Mouse (Mus musculus) limb, embryonic 12.5 days (tissue): Measurements from ENCODE around the gene Agpat1. TPM values are rescaled to one million over a fixed set of nuclear protein-coding genes. Genes with fewer than 3 reads are reported as not detected.

Experiments
- ATAC-seq: fragments of 200-750 bp; cut with Nextera tagmentation; 2 replicates; pipeline ENCODE4 v1.8.0; 2017; ENCODE audit warnings: low read depth, moderate TSS enrichment; ENCODE audit not compliant: insufficient number of reproducible peaks, insufficient read depth, low FRiP score, low TSS enrichment
- H3K27ac ChIP-seq: fragments of 300-500 bp; sonication (generic); 2 replicates; pipeline ENCODE4 v1.5.1; 2016; ENCODE audit warnings: mild to moderate bottlenecking, moderate library complexity
- H3K27me3 ChIP-seq: fragments of 300-500 bp; sonication (generic); 2 replicates; pipeline ENCODE4 v1.6.1; 2016; ENCODE audit warnings: mild to moderate bottlenecking, moderate library complexity
- H3K36me3 ChIP-seq: fragments of 300-500 bp; sonication (generic); 2 replicates; pipeline ENCODE4 v1.6.1; 2016; ENCODE audit warnings: mild to moderate bottlenecking, moderate library complexity
- H3K4me1 ChIP-seq: fragments of 300-500 bp; sonication (generic); replicated peaks from 2 replicates; pipeline ENCODE4 v1.6.1; 2016
- H3K4me2 ChIP-seq: fragments of 300-500 bp; sonication (generic); 2 replicates; pipeline ENCODE4 v1.6.1; 2016; ENCODE audit warnings: mild to moderate bottlenecking, moderate library complexity
- H3K4me3 ChIP-seq: fragments of 300-500 bp; sonication (generic); replicated peaks from 2 replicates; pipeline ENCODE4 v1.5.1; 2016; ENCODE audit warnings: mild to moderate bottlenecking
- H3K9ac ChIP-seq: fragments of 300-500 bp; sonication (generic); replicated peaks from 2 replicates; pipeline ENCODE4 v1.6.1; 2016; ENCODE audit warnings: mild to moderate bottlenecking, moderate library complexity
- H3K9me3 ChIP-seq: fragments of 300-500 bp; sonication (generic); 2 replicates; pipeline ENCODE4 v1.6.1; 2016; ENCODE audit warnings: mild to moderate bottlenecking, moderate library complexity
- WGBS: fragments of 180-500 bp; shearing (Covaris S2); methylation state at CpG from one replicate; pipeline ENCODE4 v1.1.7; 2016; 5-methylcytosine and 5-hydroxymethylcytosine counted together
- polyA plus RNA-seq: library from polyadenylated mRNA; unstranded; fragments of >200 nt; fragmentation: Nextera tagmentation; extraction: Ambion mirVana; gene quantifications from 2 replicates; pipeline ENCODE4 v1.2.1, GENCODE M21; 2016

The Agpat1 gene
- polyA plus RNA-seq, 1 experiment from 2014 or later = 53.4 TPM

- peak overlapping the region; percentile 91 for H3K9ac ChIP-seq
- H3K4me2 ChIP-seq = peak overlapping the region; percentile 90
- peak overlapping the region; percentile 73 for H3K4me3 ChIP-seq
- H3K27ac ChIP-seq = peak overlapping the region; percentile 99
- H3K36me3 ChIP-seq = no peaks in the 10 kb centered on the region
- no peak; the same call in 1 of the 2 replicates for ATAC-seq
- peaks cover 42% of the 10 kb centered on the region for H3K4me1 ChIP-seq
- H3K9me3 ChIP-seq = no peaks in the 10 kb centered on the region
- 27% methylated on average over 32 of the region's 32 CpGs for WGBS
- no peaks in the 10 kb centered on the region for H3K27me3 ChIP-seq
Observed at GRCm38 (mm10) chr17:34585877-34586771, 17.9 kb upstream of the Agpat1 start.

- Histone ChIP-seq H3K9me3 (no peaks in the 10 kb centered on the region), H3K4me2 (peak overlapping the region; percentile 90), H3K27ac (peak overlapping the region; percentile 99), H3K36me3 (no peaks in the 10 kb centered on the region), H3K27me3 (no peaks in the 10 kb centered on the region), H3K4me3 (peak overlapping the region; percentile 73), H3K9ac (peak overlapping the region; percentile 91), H3K4me1 (peaks cover 49% of the 10 kb centered on the region)
- WGBS = under 1% methylated on average over 38 of the region's 38 CpGs
- peak; percentile 80 for ATAC-seq
Observed at GRCm38 (mm10) chr17:34586796-34587422, 17.2 kb upstream of the Agpat1 start.

GRCm38 (mm10) chr17:34587423-34587811, 16.6 kb upstream of the Agpat1 start:
- peaks cover 49% of the 10 kb centered on the region for H3K4me1 ChIP-seq
- H3K9me3 ChIP-seq = no peaks in the 10 kb centered on the region
- no peaks in the 10 kb centered on the region for H3K36me3 ChIP-seq
- H3K4me3 ChIP-seq = peak overlapping the region; percentile 73
- under 1% methylated on average over 50 of the region's 50 CpGs for WGBS
- no peaks in the 10 kb centered on the region for H3K27me3 ChIP-seq
- ATAC-seq = peak; percentile 83
- H3K4me2 ChIP-seq = peak overlapping the region; percentile 90
- peak overlapping the region; percentile 91 for H3K9ac ChIP-seq
- peak overlapping the region; percentile 99 for H3K27ac ChIP-seq

- H3K27me3 ChIP-seq = no peaks in the 10 kb centered on the region
- no peaks in the 10 kb centered on the region for H3K36me3 ChIP-seq
- H3K4me1 ChIP-seq = peaks cover 49% of the 10 kb centered on the region
- no peaks in the 10 kb centered on the region for H3K9me3 ChIP-seq
- peak overlapping the region; percentile 90 for H3K4me2 ChIP-seq
- H3K9ac ChIP-seq = peak overlapping the region; percentile 91
- ATAC-seq = no peak
- H3K27ac ChIP-seq = peak overlapping the region; percentile 99
- WGBS = 4% methylated on average over 19 of the region's 19 CpGs
- peak overlapping the region; percentile 73 for H3K4me3 ChIP-seq
Observed at GRCm38 (mm10) chr17:34587814-34588213, 16.2 kb upstream of the Agpat1 start.

GRCm38 (mm10) chr17:34588767-34589166, 15.3 kb upstream of the Agpat1 start:
- Histone ChIP-seq H3K27ac (peak overlapping the region; percentile 78), H3K9ac (no peak overlapping the region), H3K4me3 (0 out of 2 replicates have a peak overlapping the region, but pooled peaks have one; percentile 73), H3K4me1 (peaks cover 56% of the 10 kb centered on the region), H3K36me3 (no peaks in the 10 kb centered on the region), H3K4me2 (peak overlapping the region; percentile 90), H3K27me3 (no peaks in the 10 kb centered on the region), H3K9me3 (no peaks in the 10 kb centered on the region)
- 39% methylated on average over 3 of the region's 3 CpGs for WGBS
- ATAC-seq = no peak

GRCm38 (mm10) chr17:34589206-34589605, 14.9 kb upstream of the Agpat1 start:
- 32% methylated on average over 7 of the region's 7 CpGs for WGBS
- H3K27me3 ChIP-seq = no peaks in the 10 kb centered on the region
- H3K4me3 ChIP-seq = no peak overlapping the region
- peak overlapping the region; percentile 33 for H3K4me2 ChIP-seq
- no peak for ATAC-seq
- H3K4me1 ChIP-seq = peaks cover 60% of the 10 kb centered on the region
- no peaks in the 10 kb centered on the region for H3K9me3 ChIP-seq
- peaks cover 3% of the 10 kb centered on the region for H3K36me3 ChIP-seq
- no peak overlapping the region for H3K9ac ChIP-seq
- peak overlapping the region; percentile 78 for H3K27ac ChIP-seq

GRCm38 (mm10) chr17:34589681-34590101, 14.4 kb upstream of the Agpat1 start, which contains the start of gene Gpsm3:
Gpsm3 (plus strand) TSS chr17:34589806.
- peaks cover 65% of the 10 kb centered on the region for H3K4me1 ChIP-seq
- no peaks in the 10 kb centered on the region for H3K9me3 ChIP-seq
- no peak for ATAC-seq
- 11% methylated on average over 7 of the region's 7 CpGs for WGBS
- H3K27me3 ChIP-seq = no peaks in the 10 kb centered on the region
- H3K4me3 ChIP-seq = 0 out of 2 replicates have a peak within 1 kb of the TSS, but pooled peaks have one; percentile 73
- peaks cover 8% of the 10 kb centered on the region for H3K36me3 ChIP-seq
- peak within 1 kb of the TSS; percentile 100 for H3K27ac ChIP-seq
- peak within 1 kb of the TSS; percentile 18; the same call in 1 of the 2 replicates for H3K9ac ChIP-seq
- H3K4me2 ChIP-seq = peak within 1 kb of the TSS; percentile 97

GRCm38 (mm10) chr17:34590154-34590987, 13.7 kb upstream of the Agpat1 start:
- Histone ChIP-seq H3K27ac (peak overlapping the region; percentile 100), H3K36me3 (peaks cover 15% of the 10 kb centered on the region), H3K9ac (peak overlapping the region; percentile 18; the same call in 1 of the 2 replicates), H3K4me2 (peak overlapping the region; percentile 97), H3K9me3 (no peaks in the 10 kb centered on the region), H3K4me3 (no peak overlapping the region), H3K4me1 (peaks cover 70% of the 10 kb centered on the region), H3K27me3 (no peaks in the 10 kb centered on the region)
- ATAC-seq = no peak
- WGBS = 68% methylated on average over 15 of the region's 15 CpGs

GRCm38 (mm10) chr17:34591029-34591993, 12.8 kb upstream of the Agpat1 start, which contains the start of gene Pbx2:
Pbx2 (plus strand) TSS chr17:34591266.
- Histone ChIP-seq H3K4me2 (peak within 1 kb of the TSS; percentile 97), H3K27me3 (no peaks in the 10 kb centered on the region), H3K9ac (peak within 1 kb of the TSS; percentile 98), H3K27ac (peak within 1 kb of the TSS; percentile 100), H3K9me3 (no peaks in the 10 kb centered on the region), H3K4me1 (peaks cover 72% of the 10 kb centered on the region), H3K36me3 (peaks cover 24% of the 10 kb centered on the region), H3K4me3 (peak within 1 kb of the TSS; percentile 79)
- 3% methylated on average over 21 of the region's 21 CpGs for WGBS
- no peak for ATAC-seq

GRCm38 (mm10) chr17:34591994-34592375, 12.1 kb upstream of the Agpat1 start:
- H3K27ac ChIP-seq = peak overlapping the region; percentile 100
- H3K9me3 ChIP-seq = no peaks in the 10 kb centered on the region
- H3K4me1 ChIP-seq = peaks cover 71% of the 10 kb centered on the region
- peak overlapping the region; percentile 97 for H3K4me2 ChIP-seq
- peak; percentile 27; the same call in 1 of the 2 replicates for ATAC-seq
- H3K9ac ChIP-seq = peak overlapping the region; percentile 98
- 0% methylated on average over 31 of the region's 35 CpGs for WGBS
- H3K27me3 ChIP-seq = no peaks in the 10 kb centered on the region
- peak overlapping the region; percentile 79 for H3K4me3 ChIP-seq
- H3K36me3 ChIP-seq = peaks cover 30% of the 10 kb centered on the region
